In the genomic region with DNA sequence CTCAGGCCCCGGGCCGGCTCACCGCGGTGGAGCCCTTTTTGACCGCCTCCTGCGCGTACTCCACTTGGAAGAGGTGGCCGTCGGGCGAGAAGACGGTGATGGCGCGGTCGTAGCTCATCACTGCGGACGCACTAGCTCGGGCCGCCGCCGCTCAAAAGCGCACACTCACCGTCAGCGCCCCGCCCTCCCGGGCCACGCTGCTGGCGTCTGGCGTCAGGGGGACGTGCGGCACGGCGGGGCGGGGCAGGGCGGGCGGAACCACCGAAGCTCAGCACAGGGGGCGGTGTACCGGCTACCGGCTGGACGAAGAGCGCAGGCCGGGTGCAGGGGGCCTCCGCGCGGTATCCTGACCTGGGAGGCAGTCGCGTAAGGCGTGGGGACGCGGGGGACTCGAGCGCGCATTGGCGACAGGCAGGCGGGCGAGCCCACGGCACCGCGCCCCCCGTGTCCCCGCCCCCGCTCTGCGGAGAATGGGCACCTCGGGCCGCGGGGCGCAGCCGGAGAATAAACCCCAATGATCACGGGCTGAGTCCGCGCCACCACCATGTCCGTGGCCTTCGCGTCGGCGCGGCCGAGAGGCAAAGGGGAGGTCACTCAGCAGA, we compare ENCODE assay signal across 8 mouse cellular contexts. TPM values are rescaled to one million over a fixed set of nuclear protein-coding genes. Genes with fewer than 3 reads are reported as not detected.
DNase-seq lines count a peak whose midpoint lies in the region; ATAC-seq and TF ChIP-seq lines count a peak whose summit lies in the region.

Gene Psma7 (minus strand): TSS at position 178 of the 602 bp plus-strand sequence.
Gene Ss18l1 (plus strand): TSS at position 254 of the 602 bp plus-strand sequence.

- peak; percentile 96 for DNase-seq in ZHBTc4 (ENCODE audit: low read depth, low spot score)
- peak; percentile 80 to 91 for DNase-seq in cerebellum, postnatal 4 days (ENCODE audit: low spot score in 2 of 2)
- peak; percentile 95 for DNase-seq in gastrocnemius, adult 2 months
- peak; percentile 90 to 91 for DNase-seq in left cerebral cortex, adult 2 months (ENCODE audit: extremely low spot score in 1 of 2, low spot score in 2 of 2)
- DNase-seq in right cerebral cortex, adult 18-20 months = peak; percentile 93
- peak; percentile 54 for DNase-seq in urinary bladder, postnatal 10 days (ENCODE audit: low spot score)

- H3K36me3 ChIP-seq in hindbrain, embryonic 16.5 days (ENCODE audit: control insufficient read depth, insufficient read depth, low read length) = peaks cover 16% of the 10 kb centered on the region

- WGBS in hindbrain, embryonic 16.5 days = under 1% methylated on average over 65 of the region's 78 CpGs

- peaks cover 34% of the 10 kb centered on the region for H3K4me1 ChIP-seq in hindbrain, embryonic 16.5 days (ENCODE audit: control insufficient read depth, insufficient read depth, low read depth, low read length)

- peak within 1 kb of the TSS; percentile 77 for H3K4me2 ChIP-seq in hindbrain, embryonic 16.5 days (ENCODE audit: low read length)

- H3K4me3 ChIP-seq in gastrocnemius, adult 2 months = peak within 1 kb of the TSS; percentile 93
- peak within 1 kb of the TSS; percentile 97 for H3K4me3 ChIP-seq in hindbrain, embryonic 16.5 days (ENCODE audit: low read length)
- H3K4me3 ChIP-seq in left cerebral cortex, adult 2 months = peak within 1 kb of the TSS; percentile 99

- peak; percentile 95 for ATAC-seq in hindbrain, embryonic 16.5 days
- ATAC-seq in megakaryocyte, adult 5-6 weeks (ENCODE audit: poor library complexity, severe bottlenecking) = peak; percentile 70

- H3K27me3 ChIP-seq in hindbrain, embryonic 16.5 days (replicated peaks; ENCODE audit: control insufficient read depth, insufficient read depth, low read length) = no peaks in the 10 kb centered on the region

- H3K27ac ChIP-seq in gastrocnemius, adult 2 months = peak within 1 kb of the TSS; percentile 98
- peak within 1 kb of the TSS; percentile 98 for H3K27ac ChIP-seq in hindbrain, embryonic 16.5 days (ENCODE audit: low read depth, low read length)
- H3K27ac ChIP-seq in left cerebral cortex, adult 2 months = peak within 1 kb of the TSS; percentile 100

- H3K9me3 ChIP-seq in hindbrain, embryonic 16.5 days (ENCODE audit: control insufficient read depth, low read length) = no peaks in the 10 kb centered on the region

- TF ChIP-seq CTCF in gastrocnemius, adult 2 months (IDR thresholded peaks at IDR 0.05) = peak; percentile 42
- TF ChIP-seq CTCF in left cerebral cortex, adult 2 months (IDR thresholded peaks at IDR 0.05) = peak; percentile 44

- intact Hi-C loops in gastrocnemius, adult 2 months (cut with DNase I) = loop anchor here (5.0 kb wide), 1 partner anchor 65 kb away; the partner anchor contains the start of gene Taf4
- intact Hi-C loops in left cerebral cortex, adult 2 months (cut with DNase I) = loop anchor here (1.0 kb wide), 2 partner anchors 18 to 66 kb away; partner anchors contain the start of genes Lsm14b and Taf4

- H3K9ac ChIP-seq in hindbrain, embryonic 16.5 days (ENCODE audit: low read depth, low read length) = peak within 1 kb of the TSS; percentile 97

RNA-seq across cellular contexts. Expression of gene Psma7, which starts in this region (rescaled TPM):
- 100 to 1,000 TPM; 135 to 160 TPM for total RNA-seq in gastrocnemius, adult 2 months (2021)
- 514 and 534 TPM in 2 replicates for polyA plus RNA-seq in hindbrain, embryonic 16.5 days (2015; fragmentation: Nextera tagmentation; extraction: Ambion mirVana)
- total RNA-seq in left cerebral cortex, adult 2 months (2021) = 100 to 1,000 TPM; 162 TPM
- 439 and 533 TPM in 2 replicates for total RNA-seq in megakaryocyte, adult 5-6 weeks (2015)
- total RNA-seq in megakaryocyte, adult 5-6 weeks (2017) = 536 and 608 TPM in 2 replicates

RNA-seq across cellular contexts. Expression of gene Ss18l1, which starts in this region (rescaled TPM):
- total RNA-seq in gastrocnemius, adult 2 months (2021) = 1 to 10 TPM; 1.9 to 2.7 TPM
- polyA plus RNA-seq in hindbrain, embryonic 16.5 days (2015; fragmentation: Nextera tagmentation; extraction: Ambion mirVana) = 53.0 and 61.1 TPM in 2 replicates
- total RNA-seq in left cerebral cortex, adult 2 months (2021) = 10 to 100 TPM; 38.8 to 40.5 TPM
- total RNA-seq in megakaryocyte, adult 5-6 weeks (2015) = 3.2 and 5.5 TPM in 2 replicates
- total RNA-seq in megakaryocyte, adult 5-6 weeks (2017) = 4.2 and 4.6 TPM in 2 replicates

Comparison
In these comparisons a context has a peak if more than half of its experiments do, and no peak if none do; other contexts are left out.
1. Peak in every context shown above with its lines: DNase-seq, ATAC-seq, H3K4me3 ChIP-seq and H3K27ac ChIP-seq.
2. RNA of gene Ss18l1 (total RNA-seq): 38.8 to 40.5 TPM in left cerebral cortex, adult 2 months; 3.2 to 5.5 TPM in megakaryocyte, adult 5-6 weeks and 1.9 to 2.7 TPM in gastrocnemius, adult 2 months; every median in the first group is over 4 times any median in the second.